Mouse (Mus musculus) thymus, adult 2 months (tissue): ENCODE measurements at regions not wholly inside any gene's neighbourhood (a gene's known extent, or its start where the extent isn't known, plus 50 kb on each side); places are given as distances from the start of the nearest gene placed in this dataset.
"Not testable (repeated sequence)": the region's sequence is repeated elsewhere in the genome, so short reads cannot be mapped to it uniquely, and the experiment has no call there.

Experiments used
- DNase-seq: peaks from one replicate; pipeline ENCODE4 v3.0.0; 2021
- H3K27ac ChIP-seq: fragments of 200-500 bp; 2 replicates; pipeline ENCODE4 v1.5.1; 2012; ENCODE audit warnings: low read length, control low read depth; ENCODE audit not compliant: control insufficient read depth, insufficient read depth
- H3K27me3 ChIP-seq: fragments of 200-500 bp; 2 replicates; pipeline ENCODE4 v1.6.1; 2012; ENCODE audit warnings: mild to moderate bottlenecking, low read length, moderate library complexity, mixed read lengths; ENCODE audit not compliant: control insufficient read depth, insufficient read depth
- H3K36me3 ChIP-seq: fragments of 200-500 bp; 2 replicates; pipeline ENCODE4 v1.6.1; 2012; ENCODE audit warnings: mild to moderate bottlenecking, low read length, moderate library complexity; ENCODE audit not compliant: control insufficient read depth, insufficient read depth
- H3K4me1 ChIP-seq: fragments of 200-500 bp; replicated peaks from 2 replicates; pipeline ENCODE4 v1.6.1; 2012; ENCODE audit warnings: low read length; ENCODE audit not compliant: control insufficient read depth, insufficient read depth
- H3K4me3 ChIP-seq: fragments of 200-500 bp; 2 replicates; pipeline ENCODE4 v1.5.1; 2012; ENCODE audit warnings: mild to moderate bottlenecking, low read length, control low read depth, moderate library complexity; ENCODE audit not compliant: control insufficient read depth, insufficient read depth
- CTCF ChIP-seq: fragments of 200-500 bp; IDR thresholded peaks from 2 replicates; pipeline ENCODE4 v1.5.1; 2012; ENCODE audit warnings: mild to moderate bottlenecking, control low read depth, low read length, moderate library complexity, borderline replicate concordance; ENCODE audit not compliant: control insufficient read depth, poor library complexity, insufficient read depth; ENCODE audit errors: extremely low read depth
- POLR2A ChIP-seq: fragments of 200-500 bp; IDR thresholded peaks from 2 replicates; pipeline ENCODE4 v1.6.1; 2012; ENCODE audit warnings: mild to moderate bottlenecking, low read length, control low read depth, moderate library complexity; ENCODE audit not compliant: control insufficient read depth, poor library complexity, insufficient read depth; ENCODE audit errors: extremely low read depth
- WGBS: fragments of 180-500 bp; shearing (Covaris S2); methylation state at CpG from one replicate; pipeline ENCODE4 v1.1.7; 2018; 5-methylcytosine and 5-hydroxymethylcytosine counted together

- peaks cover 3% of the 10 kb centered on the region; the same call in 1 of the 2 replicates for H3K4me1 ChIP-seq
- TF ChIP-seq CTCF (no peak), POLR2A (no peak)
- no peak for DNase-seq
- H3K27me3 ChIP-seq = no peaks in the 10 kb centered on the region
- no peak overlapping the region for H3K4me3 ChIP-seq
- WGBS = 86% methylated on average over 1 of the region's 1 CpGs
- H3K27ac ChIP-seq = no peak overlapping the region
- H3K36me3 ChIP-seq = no peaks in the 10 kb centered on the region
Measured at GRCm38 (mm10) chr14:16079096-16079495, 170.0 kb upstream of the Ngly1 start.

DNA sequence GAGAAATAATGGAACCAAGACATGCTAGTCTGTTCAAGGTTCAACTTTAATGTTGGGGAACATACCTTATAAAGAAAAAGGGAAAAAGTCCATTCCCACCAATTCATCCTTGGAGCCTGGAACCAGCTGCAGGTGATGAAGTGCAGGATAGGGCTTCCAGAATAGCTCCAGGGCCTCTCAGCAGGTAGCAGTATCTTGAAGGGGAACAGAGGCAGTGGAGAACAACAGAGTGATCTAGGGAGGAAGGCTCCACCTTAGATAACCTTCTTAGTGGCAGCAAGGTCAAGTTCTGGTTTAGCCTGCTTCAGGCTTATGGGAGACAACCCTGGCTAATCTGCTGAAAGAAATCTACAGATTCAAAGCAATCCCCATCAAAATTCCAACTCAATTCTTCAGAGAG is 161.8 kb upstream of the Ngly1 start:
- DNase-seq, H3K27me3 ChIP-seq, H3K4me1 ChIP-seq, H3K4me3 ChIP-seq, H3K27ac ChIP-seq, H3K36me3 ChIP-seq: not testable (repeated sequence)

- WGBS = 96% methylated on average over 4 of the region's 4 CpGs
- no peaks in the 10 kb centered on the region for H3K27me3 ChIP-seq
- no peak overlapping the region for H3K27ac ChIP-seq
- peaks cover 5% of the 10 kb centered on the region; the same call in 1 of the 2 replicates for H3K4me1 ChIP-seq
- H3K36me3 ChIP-seq = no peaks in the 10 kb centered on the region
- no peak for DNase-seq
- H3K4me3 ChIP-seq = no peak overlapping the region
- no peak for TF ChIP-seq CTCF
- no peak for TF ChIP-seq POLR2A
Measured at GRCm38 (mm10) chr14:16092391-16093132, 156.5 kb upstream of the Ngly1 start.

- 79% methylated on average over 2 of the region's 2 CpGs for WGBS
- H3K36me3 ChIP-seq = no peaks in the 10 kb centered on the region
- no peak for TF ChIP-seq POLR2A
- TF ChIP-seq CTCF = no peak
Measured at GRCm38 (mm10) chr14:16093133-16093505, 156.0 kb upstream of the Ngly1 start.

GRCm38 (mm10) chr14:16109414-16109813 is 139.7 kb upstream of the Ngly1 start:
- WGBS = 95% methylated on average over 1 of the region's 1 CpGs

More at GRCm38 (mm10) chr14:16093133-16093505, 156.0 kb upstream of the Ngly1 start:
- peaks cover 5% of the 10 kb centered on the region; the same call in 1 of the 2 replicates for H3K4me1 ChIP-seq
- no peaks in the 10 kb centered on the region for H3K27me3 ChIP-seq
- no peak for DNase-seq
- H3K27ac ChIP-seq = no peak overlapping the region
- no peak overlapping the region for H3K4me3 ChIP-seq

GRCm38 (mm10) chr14:16132672-16133071 is 116.4 kb upstream of the Ngly1 start:
- 96% methylated on average over 3 of the region's 3 CpGs for WGBS
- TF ChIP-seq POLR2A (no peak), CTCF (no peak)
- Histone ChIP-seq H3K4me1 (peaks cover 26% of the 10 kb centered on the region), H3K27me3 (no peaks in the 10 kb centered on the region), H3K4me3 (no peak overlapping the region), H3K36me3 (no peaks in the 10 kb centered on the region), H3K27ac (no peak overlapping the region)
- no peak for DNase-seq

More at GRCm38 (mm10) chr14:16109414-16109813, 139.7 kb upstream of the Ngly1 start:
- no peak overlapping the region for H3K27ac ChIP-seq
- no peaks in the 10 kb centered on the region for H3K27me3 ChIP-seq
- no peak for DNase-seq
- H3K36me3 ChIP-seq = no peaks in the 10 kb centered on the region
- H3K4me3 ChIP-seq = no peak overlapping the region
- no peak for TF ChIP-seq CTCF
- no peak for TF ChIP-seq POLR2A
- H3K4me1 ChIP-seq = no peaks in the 10 kb centered on the region

DNA sequence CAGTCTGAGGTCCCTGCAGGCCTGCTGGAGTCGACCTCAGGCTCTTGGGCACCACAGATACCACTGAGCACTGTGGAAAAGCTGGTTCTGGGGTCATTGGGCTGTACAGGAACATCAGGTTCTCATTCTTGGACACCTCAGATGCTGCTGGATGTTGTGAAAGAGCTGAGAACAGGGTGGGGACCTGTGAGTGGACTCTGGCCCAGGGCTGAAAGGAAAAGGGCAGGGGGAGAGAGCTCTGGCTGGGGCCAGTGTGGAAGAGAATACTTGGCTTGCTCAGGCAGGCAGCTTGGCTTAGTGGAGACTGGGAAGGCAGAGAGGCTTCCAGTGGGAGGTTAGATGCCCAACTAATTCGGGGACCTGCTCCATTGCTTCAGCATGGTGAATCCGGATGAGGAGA is 115.7 kb upstream of the Ngly1 start:
- DNase-seq = no peak
- WGBS = 83% methylated on average over 3 of the region's 3 CpGs
- no peak overlapping the region for H3K27ac ChIP-seq
- no peak overlapping the region for H3K4me3 ChIP-seq
- H3K4me1 ChIP-seq = peaks cover 26% of the 10 kb centered on the region
- H3K36me3 ChIP-seq = no peaks in the 10 kb centered on the region
- H3K27me3 ChIP-seq = no peaks in the 10 kb centered on the region
- no peak for TF ChIP-seq CTCF
- TF ChIP-seq POLR2A = no peak
